Mouse (Mus musculus) gastrocnemius, postnatal 25 days (tissue): ENCODE results near the gene Zfp866. TPM values are rescaled to one million over a fixed set of nuclear protein-coding genes. Genes with fewer than 3 reads are reported as not detected.
A peak's percentile ranks its signal among the peaks of the same experiment; 100 is the strongest.

Source experiments
- DNase-seq: peaks from one replicate; pipeline ENCODE4 v3.0.0; 2022
- long read RNA-seq, 2 experiments: library from polyadenylated mRNA; stranded (forward); transcript quantifications; one replicate each; pipeline ENCODE4 v2.0.0; 2021
- total RNA-seq, 2 experiments: library from RNA; stranded (reverse); gene quantifications; 1 replicate in 1 of 2; 2 replicates in 1 of 2; pipeline ENCODE4 v1.2.3; 2021

Zfp866 gene
- total RNA-seq, result 10 to 100 TPM; 11.5 to 12.8 TPM
- long read RNA-seq, experiment 1, partial matches to known transcripts, result 0 of 1 reads
- long read RNA-seq, experiment 1, other reads (novel, unspliced or antisense), result 1 of 1 reads
- long read RNA-seq, experiment 2, partial matches to known transcripts, result 1 of 4 reads
- long read RNA-seq, experiment 2, other reads (novel, unspliced or antisense), result 3 of 4 reads

DNA sequence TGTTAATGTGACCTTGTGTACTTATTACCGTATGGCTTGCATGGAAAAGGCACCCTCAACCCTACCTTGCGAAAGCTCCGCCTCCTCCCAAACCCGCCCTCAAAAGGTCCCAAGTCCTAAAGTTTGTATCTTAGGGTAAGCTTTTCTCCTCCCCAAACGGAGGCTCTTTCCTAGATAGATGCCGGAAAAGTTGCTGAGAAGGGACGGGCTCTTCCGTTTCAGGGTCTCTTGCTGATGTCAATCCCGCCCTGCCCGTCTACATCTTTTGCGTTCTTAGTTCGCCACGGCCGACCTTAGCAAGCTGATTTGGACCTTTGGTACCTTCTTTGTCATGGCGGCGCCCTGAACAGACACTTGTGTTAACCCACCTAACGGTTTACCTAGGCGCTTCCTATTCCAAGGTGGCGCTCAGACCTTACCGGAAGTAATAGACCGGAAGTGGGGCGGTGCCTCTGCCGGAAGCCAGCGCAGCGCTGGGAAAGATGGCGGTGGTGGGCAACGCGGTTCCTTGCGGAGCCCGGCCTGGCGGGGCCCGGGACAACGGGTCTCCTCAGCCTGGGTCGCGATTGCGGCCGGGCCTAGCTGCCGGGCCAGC lies at the start of gene Zfp866, which contains the start of gene Atp13a1:
Gene Zfp866, minus strand, starts transcription at position 406 of the 595 bp plus-strand sequence.
Gene Atp13a1, plus strand, starts transcription at position 391 of the 595 bp plus-strand sequence.
- peak; percentile 81 for DNase-seq

DNA sequence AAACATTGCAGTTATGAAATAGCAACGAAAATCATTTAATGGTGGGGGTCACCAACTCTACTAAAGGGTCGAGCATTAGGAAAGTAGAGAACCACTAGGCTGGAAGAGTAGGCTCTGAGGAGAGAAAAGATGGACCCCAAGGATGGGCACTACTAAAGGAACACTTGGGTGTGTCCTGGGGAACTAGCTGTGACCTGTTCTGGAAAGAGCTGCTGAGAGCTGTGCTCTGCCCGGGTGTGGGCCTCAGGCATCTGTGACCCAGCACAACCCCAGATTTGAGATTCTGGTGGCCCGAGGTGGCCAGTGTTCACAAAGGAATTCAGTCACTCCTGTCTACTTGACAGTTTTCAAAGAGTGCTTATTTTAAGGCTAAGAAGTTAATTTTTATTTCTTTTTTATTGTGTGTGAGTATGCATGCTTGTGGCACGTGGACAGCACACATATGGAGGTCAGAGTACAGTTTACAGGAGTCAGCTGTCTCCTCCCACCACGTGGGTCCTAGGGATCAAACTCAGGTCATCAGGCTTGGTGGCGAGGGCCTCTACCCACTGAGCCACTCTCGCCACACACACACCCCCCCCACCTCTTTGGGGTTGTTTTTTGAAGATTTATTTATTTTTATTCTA lies 46.2 kb upstream of the Zfp866 start:
- DNase-seq, result no peak

DNA sequence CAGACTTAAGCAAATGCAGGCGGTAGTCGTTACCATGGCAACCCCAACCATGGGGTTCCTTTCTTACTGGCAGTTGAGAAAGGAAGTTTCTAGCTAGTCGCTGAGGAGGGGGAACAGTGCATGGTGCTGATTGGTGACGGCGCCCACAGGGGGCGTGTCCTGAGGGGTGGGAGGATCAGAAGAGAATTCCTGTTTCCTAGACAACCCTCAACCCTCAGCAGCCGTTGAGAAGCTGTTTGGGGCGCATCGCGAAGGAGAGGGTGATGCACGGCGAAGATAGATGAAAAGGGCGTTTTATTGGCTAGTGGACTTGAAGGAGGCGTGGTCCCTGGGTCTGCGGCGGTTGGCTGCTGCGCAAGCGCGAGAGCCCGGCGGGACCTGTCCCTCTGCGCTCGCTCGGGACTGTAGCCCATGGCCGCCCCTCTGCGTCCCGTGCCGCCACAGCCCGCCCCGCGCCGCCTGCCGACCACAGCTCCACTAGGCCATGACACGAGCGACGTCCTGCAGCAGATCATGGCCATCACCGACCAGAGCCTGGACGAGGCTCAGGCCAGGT lies 41.4 kb upstream of the Zfp866 start, which contains the start of gene Pbx4:
Gene Pbx4, plus strand, starts transcription at position 194 of the 556 bp plus-strand sequence.
- DNase-seq, result peak; percentile 79

DNA sequence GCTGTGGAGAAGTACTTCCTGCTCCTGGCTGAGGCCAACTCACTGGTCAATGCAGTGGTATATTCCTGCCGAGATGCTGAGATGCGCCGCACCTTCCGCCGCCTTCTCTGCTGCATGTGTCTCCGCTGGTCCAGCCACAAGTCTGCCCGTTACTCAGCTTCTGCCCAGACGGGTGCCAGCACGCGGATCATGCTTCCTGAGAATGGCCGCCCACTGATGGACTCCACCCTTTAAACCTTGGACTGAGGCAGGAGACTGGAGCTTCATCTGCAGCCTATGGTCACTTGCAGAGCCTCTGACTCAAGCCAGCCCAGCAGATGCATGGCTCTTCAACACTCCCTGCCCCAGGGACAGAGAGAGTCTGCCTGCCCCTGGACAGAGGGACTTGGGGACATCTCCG lies 35.4 kb upstream of the Zfp866 start:
- DNase-seq, result no peak

DNA sequence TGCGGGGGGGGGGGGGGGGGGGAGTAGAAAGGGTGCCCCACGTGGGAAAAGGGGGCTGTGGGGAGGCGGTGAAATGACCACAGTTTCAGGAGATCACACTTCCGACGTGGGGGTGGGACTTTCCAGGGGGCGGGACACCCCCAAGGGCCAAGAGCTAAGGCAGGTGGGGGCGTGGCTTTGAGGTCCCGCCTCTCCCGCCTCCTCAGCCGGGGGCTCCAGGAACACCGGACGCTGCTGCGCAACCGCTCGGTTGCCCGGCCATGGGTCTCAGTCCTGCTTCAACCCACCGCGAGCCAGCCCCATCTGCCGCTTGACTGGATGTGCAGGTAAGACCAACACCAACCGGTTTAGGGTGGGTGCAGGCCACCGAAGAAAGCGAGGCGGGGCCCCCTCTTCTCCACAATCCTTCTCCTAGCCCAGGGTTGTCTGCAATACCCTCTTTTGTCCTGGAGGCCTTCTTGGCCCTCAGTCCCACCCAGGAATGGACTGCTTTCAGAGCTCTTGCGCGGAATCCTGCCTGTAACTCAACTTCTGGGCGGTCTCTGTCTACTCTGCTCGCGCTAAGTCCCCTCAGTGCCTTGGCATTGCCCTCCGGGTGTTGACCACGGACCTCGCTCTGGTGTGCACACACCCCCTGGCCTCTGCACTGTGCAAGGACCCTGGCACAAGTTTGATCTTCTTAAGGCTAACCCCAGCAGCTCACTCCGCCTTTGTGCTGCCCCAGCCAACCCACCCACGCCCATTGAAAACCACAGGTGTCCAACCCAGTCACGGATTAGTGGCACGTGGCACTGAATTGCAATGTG lies 31.6 kb upstream of the Zfp866 start, which contains the start of gene Lpar2:
Gene Lpar2, plus strand, starts transcription at position 44 of the 806 bp plus-strand sequence.
- no peak for DNase-seq

DNA sequence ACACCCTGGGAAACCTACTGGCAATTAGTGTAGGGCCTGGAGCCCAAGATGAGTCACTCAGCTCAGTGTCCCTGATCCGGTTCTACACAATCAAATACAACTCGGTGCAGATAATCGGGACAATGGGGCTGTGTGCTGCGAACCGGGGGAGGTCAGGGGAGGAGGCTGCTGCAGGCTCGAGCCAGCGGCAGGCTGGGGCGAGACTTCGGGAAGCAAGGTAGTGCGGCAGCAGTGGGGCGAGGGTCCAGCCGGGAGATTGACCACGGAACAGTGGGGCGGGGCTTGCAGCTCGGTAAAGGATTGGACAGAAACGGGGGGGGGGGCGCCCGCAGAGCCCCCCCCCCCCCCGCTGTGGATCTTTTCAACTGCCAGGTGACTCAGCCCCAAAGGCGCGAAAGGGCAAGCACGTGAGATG lies 31.0 kb upstream of the Zfp866 start:
- no peak for DNase-seq

DNA sequence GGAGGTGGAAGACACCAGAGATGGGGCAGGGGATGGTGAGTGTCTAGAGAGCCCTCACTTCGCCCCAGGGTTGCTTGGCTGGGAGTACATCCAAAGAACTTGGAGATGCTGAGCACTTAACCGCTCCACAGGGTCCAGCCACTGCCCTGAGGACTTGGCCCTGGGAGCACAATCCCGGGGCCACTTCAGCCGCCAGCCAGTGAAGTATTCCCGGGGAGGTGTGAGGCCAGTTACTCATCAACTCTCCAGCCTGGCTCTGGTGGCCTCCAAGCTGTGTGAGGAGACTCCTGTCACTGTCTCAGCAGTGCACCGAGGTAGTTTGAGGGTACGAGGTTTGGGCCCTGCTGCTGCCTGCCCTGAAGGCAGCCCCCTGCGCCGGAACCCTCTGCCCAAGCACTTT lies 29.5 kb upstream of the Zfp866 start:
- no peak for DNase-seq

DNA sequence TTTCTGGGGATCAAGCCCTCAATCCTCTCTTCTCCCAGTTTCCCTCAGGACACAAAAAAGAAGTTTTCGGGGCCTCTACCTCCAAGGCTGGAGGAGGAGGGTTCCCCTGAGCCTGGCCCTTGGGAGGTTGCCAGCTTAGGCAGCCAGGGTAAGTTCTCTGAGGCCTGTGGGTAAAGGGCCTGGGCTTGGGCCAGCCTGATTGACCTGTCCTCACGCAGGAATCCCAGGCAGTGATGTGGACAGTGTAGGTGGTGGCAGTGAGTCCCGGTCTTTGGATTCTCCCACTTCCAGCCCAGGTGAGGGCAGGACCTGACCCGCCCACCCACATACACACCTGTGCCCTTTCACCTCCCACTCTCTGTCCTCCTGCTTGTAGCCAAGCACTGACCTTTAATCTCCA lies 24.4 kb upstream of the Zfp866 start:
- DNase-seq, result no peak

DNA sequence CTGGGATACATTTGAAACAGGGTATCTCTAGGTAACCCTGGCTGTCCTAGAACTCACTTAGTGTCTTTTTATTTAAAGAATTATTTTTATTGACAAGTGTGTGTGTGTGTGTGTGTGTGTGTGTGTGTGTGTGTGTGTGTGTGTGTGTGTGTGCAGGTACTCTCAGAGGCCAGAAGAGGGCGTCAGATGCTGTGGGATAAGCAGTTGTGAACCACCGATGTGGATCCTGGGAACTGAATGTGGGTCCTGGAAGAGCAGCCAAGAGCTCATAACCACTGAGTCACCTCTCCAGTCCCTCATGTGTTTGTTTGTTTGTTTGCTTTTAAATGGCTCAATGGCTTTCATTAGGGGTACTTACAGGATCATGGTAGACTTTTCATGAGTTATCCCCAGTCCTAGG lies 23.9 kb upstream of the Zfp866 start:
- no peak for DNase-seq

DNA sequence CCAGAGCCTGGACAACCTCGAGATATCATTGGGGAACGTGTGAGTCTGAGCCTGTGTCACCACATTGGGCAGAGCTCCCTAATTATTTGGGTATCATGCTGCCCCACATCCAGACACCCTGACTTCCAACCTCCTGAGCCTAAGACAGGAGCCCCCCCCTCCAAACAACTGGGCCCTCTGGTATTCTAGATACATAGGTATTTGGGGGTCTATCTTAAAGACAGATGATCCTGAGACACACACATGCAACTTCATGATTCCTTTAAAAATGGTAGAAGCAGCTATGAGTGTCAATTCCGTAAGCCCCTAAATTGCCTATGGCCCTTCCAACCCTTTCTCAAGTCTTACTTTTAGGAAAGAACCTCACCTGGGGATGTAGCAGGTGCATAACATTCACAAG lies 18.8 kb upstream of the Zfp866 start:
- DNase-seq, result no peak

DNA sequence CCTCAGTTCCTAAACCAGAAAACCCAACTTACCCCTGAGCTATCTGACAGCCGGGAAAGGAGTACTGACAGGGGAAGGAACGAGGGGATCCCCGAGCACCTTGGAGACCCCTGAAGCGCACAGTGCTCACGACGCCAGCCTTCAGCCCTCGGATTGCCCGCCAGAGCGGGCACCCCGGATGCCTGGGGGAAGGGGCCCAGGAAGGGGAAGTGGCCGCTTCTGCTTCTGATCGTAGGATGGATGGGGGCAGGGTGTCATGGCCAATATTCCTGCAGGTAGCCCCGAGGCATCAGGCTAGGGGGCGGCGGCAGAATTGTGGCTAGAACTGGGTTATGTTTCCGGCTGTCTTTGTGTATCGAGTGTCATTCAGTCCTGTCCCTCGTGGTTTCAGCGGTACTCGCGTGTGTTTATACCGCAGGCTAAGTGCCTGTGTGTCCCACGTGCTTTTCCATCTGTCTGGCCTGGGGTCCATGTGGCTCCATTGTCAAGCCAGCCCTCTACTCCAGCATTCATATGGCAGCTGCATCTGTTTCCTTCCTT lies 18.0 kb upstream of the Zfp866 start:
- no peak for DNase-seq

DNA sequence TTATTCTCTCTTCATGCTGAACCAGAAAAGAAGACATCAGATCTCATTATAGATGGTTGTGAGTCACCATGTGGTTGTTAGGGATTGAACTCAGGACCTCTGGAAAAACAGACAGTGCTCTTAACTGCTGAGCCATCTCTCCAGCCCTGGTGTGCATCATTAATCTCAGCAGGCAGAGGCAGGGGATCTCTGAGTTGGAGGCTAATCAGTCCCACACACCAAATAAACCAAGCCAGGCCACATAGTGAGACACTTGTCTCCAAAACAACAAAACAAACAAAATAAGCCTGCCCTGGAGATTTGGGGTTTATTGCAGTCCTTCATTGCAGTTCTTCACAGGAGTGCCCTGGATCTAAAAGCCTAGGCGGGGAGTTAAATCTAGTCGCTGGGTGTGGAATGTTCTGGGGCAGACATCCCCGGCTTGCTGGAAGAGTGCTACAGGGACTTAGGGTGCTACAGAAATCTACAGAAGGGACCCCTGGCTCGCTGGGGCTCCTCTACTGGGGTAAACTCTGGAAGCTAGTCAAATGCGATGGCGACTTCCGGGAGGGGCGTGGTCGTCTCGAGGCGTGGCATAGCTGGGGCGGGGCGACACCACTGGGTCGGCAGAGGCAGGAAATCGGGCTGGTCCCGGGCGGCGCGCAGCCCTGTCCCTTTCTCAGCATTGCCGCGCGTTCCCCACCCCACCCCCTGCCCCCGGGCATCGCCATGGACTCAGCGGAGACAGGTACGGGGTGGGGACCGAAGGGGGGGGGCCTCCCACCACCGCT lies 17.3 kb upstream of the Zfp866 start, which contains the start of gene Gmip:
Gene Gmip, plus strand, starts transcription at position 586 of the 770 bp plus-strand sequence.
- DNase-seq, result peak; percentile 74

DNA sequence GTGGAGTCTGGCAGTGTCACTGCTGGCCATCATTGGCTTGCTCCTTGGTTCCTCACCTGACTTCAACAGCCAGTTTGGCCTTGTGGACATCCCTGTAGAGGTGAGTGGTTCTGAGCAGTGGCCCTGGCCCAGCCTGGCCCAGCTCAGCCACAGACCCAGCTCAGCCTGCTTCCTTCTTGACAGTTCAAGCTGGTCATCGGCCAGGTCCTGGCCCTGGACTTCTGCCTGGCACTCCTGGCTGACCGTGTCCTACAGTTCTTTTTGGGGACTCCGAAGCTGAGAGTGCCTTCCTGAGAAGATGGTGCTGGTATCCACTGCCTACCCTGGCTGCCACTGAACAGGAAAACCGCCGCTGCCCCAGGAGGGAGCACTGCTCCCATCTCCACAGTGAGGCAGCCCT lies 16.3 kb upstream of the Zfp866 start:
- DNase-seq, result no peak

DNA sequence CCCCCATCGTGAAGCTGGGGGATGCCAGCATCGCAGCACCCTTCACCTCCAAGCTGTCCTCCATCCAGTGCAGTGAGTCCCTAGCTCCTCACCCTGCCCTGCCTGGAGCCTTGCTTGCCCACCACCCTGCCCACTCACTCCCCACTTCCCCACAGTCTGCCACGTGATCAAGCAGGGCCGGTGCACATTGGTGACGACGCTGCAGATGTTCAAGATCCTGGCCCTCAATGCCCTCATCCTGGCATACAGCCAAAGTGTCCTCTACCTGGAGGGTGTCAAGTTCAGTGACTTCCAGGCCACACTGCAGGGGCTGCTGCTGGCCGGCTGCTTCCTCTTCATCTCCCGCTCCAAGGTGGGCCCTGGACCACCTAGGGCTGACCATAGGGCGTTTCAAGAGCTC lies 14.5 kb upstream of the Zfp866 start:
- no peak for DNase-seq

DNA sequence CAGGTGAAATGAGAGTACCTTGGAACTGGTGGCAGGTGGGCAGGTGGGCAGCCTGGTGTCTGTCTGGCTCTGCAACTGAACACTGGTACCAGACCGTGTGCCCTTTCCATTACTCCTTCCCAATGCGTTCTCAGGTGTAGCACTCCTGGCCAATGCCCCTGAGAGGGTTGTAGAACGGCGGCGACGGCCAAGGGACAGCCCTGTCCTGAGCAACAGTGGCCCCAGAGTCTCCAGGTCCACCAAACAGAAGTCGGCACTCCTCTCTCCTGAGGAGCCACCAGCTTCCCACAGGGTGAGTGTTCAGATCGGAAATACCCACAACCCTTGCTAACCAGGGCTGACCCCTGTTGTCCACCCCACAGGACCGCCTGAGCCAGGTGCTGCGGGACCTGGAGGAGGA lies 14.1 kb upstream of the Zfp866 start:
- DNase-seq, result no peak

DNA sequence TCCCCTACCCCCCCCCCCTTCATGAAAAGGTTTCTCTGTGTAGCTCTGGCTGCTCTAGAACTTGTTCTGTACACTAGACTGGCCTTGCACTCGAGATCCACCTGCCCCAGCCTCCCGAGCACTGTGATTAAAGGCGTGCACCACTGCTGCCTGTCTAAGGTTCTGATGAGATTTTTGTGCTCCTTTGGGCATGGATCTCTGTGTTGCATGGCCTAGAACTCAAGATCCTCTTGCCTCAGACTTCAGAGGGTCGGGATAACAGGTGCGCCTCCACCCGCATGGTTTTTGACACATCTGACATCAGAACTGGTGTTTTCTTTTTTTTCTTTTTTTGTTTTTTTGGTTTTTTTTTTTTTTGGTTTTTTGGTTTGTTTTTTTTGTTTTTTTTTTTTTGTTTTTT lies 13.6 kb upstream of the Zfp866 start:
- no peak for DNase-seq

DNA sequence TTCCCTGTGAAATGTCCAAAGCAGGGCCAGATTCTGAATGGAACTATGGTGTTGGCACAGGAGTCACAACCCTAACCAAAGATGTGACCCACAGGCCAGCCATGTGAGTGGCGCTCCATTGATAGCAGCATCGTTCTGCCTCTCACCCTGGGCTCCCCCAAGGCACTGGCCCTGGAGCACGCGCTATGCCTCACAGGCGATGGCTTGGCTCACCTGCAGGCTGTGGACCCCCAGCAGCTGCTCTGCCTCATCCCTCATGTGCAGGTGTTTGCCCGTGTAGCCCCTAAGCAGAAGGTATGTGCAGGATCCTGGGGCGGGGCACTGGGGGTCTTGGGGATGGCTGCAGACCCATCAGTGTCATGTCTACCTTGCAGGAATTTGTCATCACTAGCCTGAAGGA lies 12.4 kb upstream of the Zfp866 start:
- peak; percentile 3 for DNase-seq

DNA sequence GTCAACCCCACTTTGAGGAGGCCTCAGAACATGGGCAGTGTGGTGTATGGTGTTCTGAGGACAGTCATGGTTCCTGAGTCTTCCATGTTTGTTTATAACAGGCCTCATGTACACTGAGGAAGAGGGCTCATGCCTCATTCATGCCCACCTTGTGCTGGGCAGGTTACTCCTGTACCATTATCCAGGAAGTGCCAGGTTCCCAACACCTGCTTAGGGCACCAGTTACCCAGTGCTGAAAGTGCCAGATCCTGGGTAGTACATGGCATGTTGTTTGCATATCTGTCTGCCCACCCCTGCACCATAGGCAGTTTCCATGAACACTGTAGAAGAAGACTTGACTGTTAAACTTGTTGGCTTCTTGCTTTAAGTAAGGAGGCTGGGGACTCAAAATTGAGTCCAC lies 11.2 kb upstream of the Zfp866 start:
- DNase-seq, result no peak

DNA sequence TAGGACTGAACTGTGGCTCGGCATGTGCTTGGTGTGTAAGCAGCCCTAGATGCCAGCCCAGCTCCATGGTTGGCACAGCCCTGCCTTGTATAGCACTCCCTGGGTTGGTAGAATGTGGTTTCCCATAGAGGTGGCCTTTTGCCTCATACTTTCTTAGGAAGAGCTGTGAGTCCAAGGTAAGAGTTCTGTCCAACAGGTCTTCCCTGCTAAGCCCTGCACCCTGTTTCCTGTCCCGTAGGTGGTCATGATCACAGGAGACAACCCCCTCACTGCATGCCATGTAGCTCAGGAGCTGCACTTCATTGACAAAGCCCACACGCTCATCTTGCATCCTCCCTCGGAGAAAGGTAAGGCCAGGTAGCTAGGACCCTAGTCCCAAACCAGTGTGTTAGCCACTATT lies 10.8 kb upstream of the Zfp866 start:
- no peak for DNase-seq

DNA sequence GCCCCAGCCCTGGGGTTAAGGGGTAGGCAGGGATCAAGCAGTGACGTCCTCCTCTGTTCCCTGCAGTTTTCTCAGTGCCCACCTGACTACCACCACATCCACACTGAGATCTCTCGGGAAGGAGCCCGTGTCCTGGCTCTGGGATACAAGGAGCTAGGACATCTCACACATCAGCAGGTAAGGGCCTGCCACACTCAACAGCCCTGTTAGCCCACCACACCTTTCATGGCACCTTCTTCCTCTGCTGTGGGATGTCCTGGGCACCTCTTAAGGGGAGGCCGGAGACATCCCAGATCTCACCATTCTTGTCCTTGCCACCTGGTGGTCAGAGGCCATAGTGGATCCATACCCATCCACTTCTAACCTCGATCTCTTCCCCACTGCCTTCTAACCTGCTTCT lies 9.0 kb upstream of the Zfp866 start:
- peak; percentile 3 for DNase-seq

DNA sequence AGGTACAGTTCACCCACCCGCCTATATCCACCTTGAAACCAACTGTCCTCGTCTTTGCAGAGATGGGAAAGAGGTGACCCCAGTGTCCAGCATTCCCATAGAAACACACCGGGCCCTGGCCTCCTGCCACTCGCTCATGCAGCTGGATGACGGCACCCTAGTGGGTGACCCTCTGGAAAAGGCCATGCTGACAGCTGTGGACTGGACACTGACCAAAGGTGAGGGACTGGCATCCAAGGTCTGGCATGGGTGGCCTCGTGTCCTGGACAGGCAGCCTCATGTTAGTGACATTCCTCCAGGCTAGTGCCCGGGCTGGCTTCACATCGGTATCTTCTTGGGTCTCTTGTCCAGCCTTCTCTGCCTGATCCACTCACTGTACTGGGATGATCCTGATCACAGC lies 8.3 kb upstream of the Zfp866 start:
- DNase-seq, result peak; percentile 5
